Mouse (Mus musculus) hindbrain, embryonic 13.5 days (tissue): ENCODE results near the gene Acer2. TPM values are rescaled to one million over a fixed set of nuclear protein-coding genes. Genes with fewer than 3 reads are reported as not detected.
A peak's percentile ranks its signal among the peaks of the same experiment; 100 is the strongest.

Experiments
- ATAC-seq: fragments of 200-750 bp; cut with Nextera tagmentation; 2 replicates; pipeline ENCODE4 v1.8.0; 2017; ENCODE audit warnings: moderate TSS enrichment; ENCODE audit not compliant: low FRiP score
- H3K27ac ChIP-seq: fragments of 300-500 bp; sonication (generic); 2 replicates; pipeline ENCODE4 v1.5.1; 2015; ENCODE audit warnings: inconsistent platforms, mild to moderate bottlenecking, moderate library complexity
- H3K27me3 ChIP-seq: fragments of 300-500 bp; sonication (generic); 2 replicates; pipeline ENCODE4 v1.6.1; 2015; ENCODE audit warnings: mild to moderate bottlenecking, inconsistent platforms
- H3K36me3 ChIP-seq: fragments of 300-500 bp; sonication (generic); 2 replicates; pipeline ENCODE4 v1.6.1; 2015; ENCODE audit warnings: mild to moderate bottlenecking, inconsistent platforms
- H3K4me1 ChIP-seq: fragments of 300-500 bp; sonication (generic); replicated peaks from 2 replicates; pipeline ENCODE4 v1.6.1; 2015; ENCODE audit warnings: inconsistent platforms
- H3K4me2 ChIP-seq: fragments of 300-500 bp; sonication (generic); 2 replicates; pipeline ENCODE4 v1.6.1; 2015; ENCODE audit warnings: inconsistent platforms, mild to moderate bottlenecking, moderate library complexity
- H3K4me3 ChIP-seq: fragments of 300-500 bp; sonication (generic); 2 replicates; pipeline ENCODE4 v1.5.1; 2015; ENCODE audit warnings: mild to moderate bottlenecking, inconsistent platforms
- H3K9ac ChIP-seq: fragments of 300-500 bp; sonication (generic); 2 replicates; pipeline ENCODE4 v1.6.1; 2015; ENCODE audit warnings: mild to moderate bottlenecking, inconsistent platforms
- H3K9me3 ChIP-seq: fragments of 300-500 bp; sonication (generic); 2 replicates; pipeline ENCODE4 v1.6.1; 2016; ENCODE audit warnings: inconsistent platforms
- WGBS: fragments of 180-500 bp; shearing (Covaris S2); methylation state at CpG from one replicate; pipeline ENCODE4 v1.1.7; 2015; 5-methylcytosine and 5-hydroxymethylcytosine counted together
- polyA plus RNA-seq: library from polyadenylated mRNA; unstranded; fragments of >200 nt; fragmentation: Nextera tagmentation; extraction: Ambion mirVana; gene quantifications from 2 replicates; pipeline ENCODE4 v1.2.1, GENCODE M21; 2015

Gene Acer2
- polyA plus RNA-seq, 1 experiment from 2014 or later, result 21.6 TPM

DNA sequence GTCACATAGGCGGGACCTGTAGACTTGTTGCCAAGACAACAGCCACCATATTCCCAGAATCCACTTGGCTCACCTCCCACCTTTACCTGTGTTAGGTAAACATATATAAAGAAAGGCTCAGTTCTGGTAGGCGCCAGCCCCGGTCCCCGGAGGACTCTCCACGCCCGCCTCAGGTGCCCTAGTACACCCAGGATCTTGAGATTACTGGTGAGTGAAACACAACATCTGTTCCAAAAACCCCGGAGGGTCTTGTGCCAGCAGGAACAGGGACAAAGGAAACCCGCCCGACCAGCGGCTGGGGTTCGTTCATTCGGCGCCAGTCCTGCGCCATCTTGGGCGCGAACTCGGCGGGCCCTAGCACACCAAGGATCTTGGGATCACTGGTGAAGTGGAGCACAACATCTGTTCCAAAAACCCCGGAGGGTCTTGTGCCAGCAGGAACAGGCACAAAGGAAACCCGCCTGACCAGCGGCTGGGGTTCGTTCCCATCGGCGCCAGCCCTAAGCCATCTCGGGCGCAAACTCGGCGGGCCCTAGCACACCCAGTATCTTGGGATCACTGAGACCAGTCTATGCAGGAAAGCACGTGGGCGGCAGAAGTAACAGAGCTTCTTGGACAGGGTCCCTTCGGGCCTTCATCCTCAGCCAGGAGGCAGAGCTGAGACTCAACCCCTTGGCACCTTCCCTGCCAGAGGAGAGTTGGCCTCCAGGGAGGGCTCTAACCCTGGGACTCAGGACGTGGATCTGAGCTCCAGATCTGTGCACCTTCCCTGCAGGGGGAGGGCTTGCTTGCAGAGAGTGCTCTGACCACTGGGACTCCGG lies 56.6 kb downstream of the Acer2 start:
- H3K4me3 ChIP-seq, result peak overlapping the region; percentile 54
- peaks cover 12% of the 10 kb centered on the region for H3K36me3 ChIP-seq
- peak; percentile 78 for ATAC-seq
- H3K27me3 ChIP-seq, result 0 out of 2 replicates have a peak, but pooled peaks cover 4% of the 10 kb centered on the region
- H3K9me3 ChIP-seq, result no peaks in the 10 kb centered on the region
- H3K4me2 ChIP-seq, result peak overlapping the region; percentile 68
- peak overlapping the region; percentile 86 for H3K27ac ChIP-seq
- H3K4me1 ChIP-seq, result peaks cover 9% of the 10 kb centered on the region
- peak overlapping the region; percentile 76 for H3K9ac ChIP-seq
- WGBS, result 7% methylated on average over 33 of the region's 33 CpGs

DNA sequence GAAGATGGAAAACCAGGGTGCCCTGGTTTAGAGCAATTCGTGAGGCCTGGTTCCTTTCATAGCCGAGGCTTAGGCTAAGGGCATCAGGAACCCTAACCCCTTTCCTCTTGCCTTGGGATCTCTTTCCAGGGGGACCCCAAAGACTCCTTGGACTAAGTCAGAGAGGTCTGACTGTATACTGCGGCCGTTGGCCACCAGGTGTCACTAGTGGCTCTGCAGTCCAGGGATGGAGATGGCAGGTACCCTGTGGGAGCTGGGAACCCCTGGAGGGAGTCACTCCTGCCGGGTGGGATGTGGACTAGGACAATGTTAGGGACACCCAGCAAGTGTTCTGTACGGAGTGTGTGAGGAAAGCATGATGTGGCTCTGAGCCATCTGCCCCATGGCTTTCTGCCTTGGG lies 58.8 kb downstream of the Acer2 start:
- H3K27ac ChIP-seq, result no peak overlapping the region
- 81% methylated on average over 6 of the region's 6 CpGs for WGBS
- no peak for ATAC-seq
- peaks cover 9% of the 10 kb centered on the region for H3K4me1 ChIP-seq
- 0 out of 2 replicates have a peak, but pooled peaks cover 4% of the 10 kb centered on the region for H3K27me3 ChIP-seq
- H3K4me3 ChIP-seq, result no peak overlapping the region
- no peaks in the 10 kb centered on the region for H3K9me3 ChIP-seq
- H3K4me2 ChIP-seq, result no peak overlapping the region
- H3K9ac ChIP-seq, result no peak overlapping the region
- H3K36me3 ChIP-seq, result peaks cover 12% of the 10 kb centered on the region

DNA sequence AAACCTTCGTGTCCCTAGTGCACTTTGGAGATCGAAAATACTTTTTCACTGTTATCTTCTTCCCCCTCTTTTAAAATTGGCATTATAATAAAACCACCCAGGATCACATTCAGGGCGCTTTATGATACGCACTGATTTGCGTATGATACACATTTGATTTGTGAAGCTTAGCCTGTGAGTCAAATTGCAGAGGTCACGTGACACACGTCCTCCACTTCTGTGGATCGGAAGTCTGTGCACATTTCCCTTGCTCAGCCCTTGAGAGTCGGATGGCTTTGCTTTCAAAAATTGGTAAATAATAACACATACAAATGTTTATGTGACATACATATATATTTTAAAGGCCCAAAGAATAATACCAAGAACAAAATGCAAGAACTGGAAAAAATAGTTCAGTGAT lies 62.0 kb downstream of the Acer2 start:
- 96% methylated on average over 9 of the region's 9 CpGs for WGBS
- Histone ChIP-seq H3K9ac (no peak overlapping the region), H3K27me3 (no peaks in the 10 kb centered on the region), H3K9me3 (no peaks in the 10 kb centered on the region), H3K27ac (no peak overlapping the region), H3K4me3 (no peak overlapping the region), H3K4me2 (no peak overlapping the region), H3K4me1 (peaks cover 6% of the 10 kb centered on the region), H3K36me3 (peaks cover 12% of the 10 kb centered on the region)
- no peak for ATAC-seq

DNA sequence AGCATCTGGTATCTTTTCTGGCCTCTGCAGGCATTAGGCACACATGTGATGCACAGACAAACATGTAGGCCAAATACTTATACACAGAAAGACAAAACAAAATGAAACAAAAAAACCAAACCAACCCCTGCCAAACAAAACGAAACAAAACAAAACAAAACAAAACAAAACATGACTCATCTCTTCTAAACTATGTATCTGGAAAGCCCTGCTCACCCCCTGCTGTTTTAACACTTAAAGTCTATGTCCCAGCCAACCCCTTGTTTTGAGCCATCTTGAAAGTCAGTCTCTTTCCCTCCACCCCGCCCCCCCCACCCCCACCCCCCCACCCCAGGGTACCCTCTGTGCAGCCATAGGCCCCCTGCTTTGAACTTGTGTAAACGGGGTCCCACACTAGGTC lies 62.5 kb downstream of the Acer2 start:
- H3K4me3 ChIP-seq, result no peak overlapping the region
- no peak overlapping the region for H3K27ac ChIP-seq
- H3K9me3 ChIP-seq, result no peaks in the 10 kb centered on the region
- no peak overlapping the region for H3K9ac ChIP-seq
- 0 out of 2 replicates have a peak, but pooled peaks cover under 1% of the 10 kb centered on the region for H3K4me1 ChIP-seq
- no peaks in the 10 kb centered on the region for H3K27me3 ChIP-seq
- no peak overlapping the region for H3K4me2 ChIP-seq
- no peak for ATAC-seq
- 52% methylated on average over 2 of the region's 3 CpGs for WGBS
- peaks cover 12% of the 10 kb centered on the region for H3K36me3 ChIP-seq

DNA sequence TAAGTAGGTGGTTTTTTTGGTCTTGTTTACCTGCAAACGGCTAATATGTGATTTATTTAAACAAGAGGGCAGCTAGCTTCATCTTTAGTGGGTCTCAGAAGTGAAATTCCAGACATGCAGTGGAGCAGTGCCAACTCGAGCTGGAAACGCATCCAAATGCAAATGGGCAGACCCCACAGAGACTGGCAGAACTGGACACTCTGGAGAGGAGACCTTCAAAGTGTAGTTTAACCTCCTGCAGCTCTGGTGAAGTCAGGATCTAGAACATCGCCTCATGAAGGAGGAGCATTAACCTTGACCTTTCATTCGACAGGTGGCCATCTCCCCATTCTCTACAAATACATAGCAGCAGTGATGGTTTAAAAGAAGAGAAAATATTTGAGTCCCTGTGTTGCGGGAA lies 68.5 kb downstream of the Acer2 start:
- Histone ChIP-seq H3K27me3 (no peaks in the 10 kb centered on the region), H3K4me1 (no peaks in the 10 kb centered on the region), H3K36me3 (no peaks in the 10 kb centered on the region), H3K27ac (no peak overlapping the region), H3K4me2 (no peak overlapping the region), H3K4me3 (no peak overlapping the region), H3K9ac (no peak overlapping the region), H3K9me3 (no peaks in the 10 kb centered on the region)
- no peak for ATAC-seq
- WGBS, result 81% methylated on average over 6 of the region's 6 CpGs

DNA sequence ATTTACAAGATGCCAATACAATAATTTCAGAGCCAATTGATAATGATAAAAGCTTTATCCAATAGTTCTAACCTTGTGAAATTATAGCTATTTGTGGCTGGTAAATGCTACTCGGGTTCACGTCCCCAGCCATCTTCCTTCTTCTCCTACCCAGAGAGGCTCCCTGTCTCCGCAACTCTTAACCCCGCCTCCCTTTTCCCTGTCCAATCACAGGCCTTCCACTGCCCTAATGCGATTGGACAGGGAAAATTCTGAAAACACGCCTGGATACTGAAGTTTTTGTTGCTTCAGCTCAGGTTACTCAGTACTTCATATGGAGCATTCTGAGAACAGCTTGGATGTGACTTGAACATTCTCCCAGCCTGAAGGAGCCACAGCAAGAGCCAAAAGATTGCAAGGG lies 69.1 kb downstream of the Acer2 start:
- WGBS, result 59% methylated on average over 6 of the region's 6 CpGs
- no peak overlapping the region for H3K27ac ChIP-seq
- H3K27me3 ChIP-seq, result no peaks in the 10 kb centered on the region
- no peak overlapping the region for H3K9ac ChIP-seq
- no peaks in the 10 kb centered on the region for H3K4me1 ChIP-seq
- ATAC-seq, result no peak
- H3K4me3 ChIP-seq, result no peak overlapping the region
- no peaks in the 10 kb centered on the region for H3K9me3 ChIP-seq
- H3K4me2 ChIP-seq, result no peak overlapping the region
- H3K36me3 ChIP-seq, result no peaks in the 10 kb centered on the region

DNA sequence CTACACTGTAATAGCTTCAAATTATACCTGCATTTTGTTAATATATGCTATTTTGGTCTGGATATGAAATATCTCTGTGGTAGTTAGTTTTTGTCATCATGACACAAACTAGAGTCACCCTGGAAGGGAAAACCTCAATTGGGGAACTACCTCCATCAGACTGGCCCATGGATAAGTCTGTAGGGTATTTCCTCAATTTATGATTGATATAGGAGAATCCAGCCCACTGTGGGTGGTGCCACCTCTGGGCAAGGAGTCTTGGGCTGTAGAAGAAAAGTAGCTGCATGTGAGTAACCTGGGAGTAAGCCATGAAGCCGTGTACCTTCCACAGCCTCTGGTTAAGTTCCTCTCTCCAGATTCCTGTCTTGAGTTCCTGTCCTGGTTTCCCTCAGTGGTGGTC lies 74.6 kb downstream of the Acer2 start:
- ATAC-seq, result no peak
- Histone ChIP-seq H3K9ac (no peak overlapping the region), H3K9me3 (no peaks in the 10 kb centered on the region), H3K4me2 (no peak overlapping the region), H3K27me3 (no peaks in the 10 kb centered on the region), H3K36me3 (no peaks in the 10 kb centered on the region), H3K4me3 (no peak overlapping the region), H3K4me1 (no peaks in the 10 kb centered on the region), H3K27ac (no peak overlapping the region)
- WGBS, result 91% methylated on average over 1 of the region's 1 CpGs

DNA sequence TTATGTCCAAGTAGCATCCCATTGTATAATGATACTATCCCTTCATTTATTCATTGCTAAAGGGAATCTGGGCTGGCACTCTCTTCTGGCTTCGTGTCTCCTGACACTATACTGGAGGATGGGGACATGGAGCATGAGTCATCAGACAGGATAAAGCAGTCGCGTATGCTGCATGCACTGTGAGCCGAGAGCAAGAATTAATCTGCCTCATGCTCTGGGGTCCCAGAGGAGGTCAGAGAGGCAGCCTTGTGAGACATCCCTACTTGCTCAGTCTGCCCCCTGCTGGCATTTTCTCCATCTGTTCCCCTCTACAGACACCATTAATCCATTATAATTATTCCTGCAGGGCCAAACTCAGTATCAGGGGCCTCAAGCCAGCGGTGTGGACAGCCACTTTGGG lies 79.3 kb downstream of the Acer2 start:
- Histone ChIP-seq H3K4me3 (no peak overlapping the region), H3K9ac (no peak overlapping the region), H3K27ac (no peak overlapping the region), H3K4me2 (no peak overlapping the region), H3K36me3 (no peaks in the 10 kb centered on the region), H3K9me3 (no peaks in the 10 kb centered on the region), H3K27me3 (no peaks in the 10 kb centered on the region), H3K4me1 (peaks cover 8% of the 10 kb centered on the region; the same call in 1 of the 2 replicates)
- WGBS, result 40% methylated on average over 5 of the region's 5 CpGs
- no peak for ATAC-seq

DNA sequence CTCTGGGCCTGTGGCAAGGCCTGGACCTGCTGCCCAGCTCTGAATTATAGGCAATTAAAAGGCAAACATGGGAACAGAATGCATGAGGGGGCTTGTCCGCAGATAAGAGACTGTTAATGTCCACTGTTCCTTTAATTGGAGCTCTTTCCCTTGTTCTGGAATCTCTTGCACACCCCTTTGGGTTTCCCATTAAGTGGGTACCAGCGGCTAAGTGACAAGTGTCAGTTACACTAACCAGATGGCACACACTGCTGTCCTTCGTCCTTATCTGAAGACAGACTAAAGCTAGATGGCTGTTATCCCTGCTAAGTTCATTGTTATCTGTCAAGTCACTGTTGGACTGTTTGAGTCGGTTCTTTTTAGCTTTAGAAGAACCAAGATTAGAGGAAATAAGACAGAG lies 81.3 kb downstream of the Acer2 start:
- no peak for ATAC-seq
- H3K9me3 ChIP-seq, result no peaks in the 10 kb centered on the region
- WGBS, result 91% methylated on average over 4 of the region's 4 CpGs

DNA sequence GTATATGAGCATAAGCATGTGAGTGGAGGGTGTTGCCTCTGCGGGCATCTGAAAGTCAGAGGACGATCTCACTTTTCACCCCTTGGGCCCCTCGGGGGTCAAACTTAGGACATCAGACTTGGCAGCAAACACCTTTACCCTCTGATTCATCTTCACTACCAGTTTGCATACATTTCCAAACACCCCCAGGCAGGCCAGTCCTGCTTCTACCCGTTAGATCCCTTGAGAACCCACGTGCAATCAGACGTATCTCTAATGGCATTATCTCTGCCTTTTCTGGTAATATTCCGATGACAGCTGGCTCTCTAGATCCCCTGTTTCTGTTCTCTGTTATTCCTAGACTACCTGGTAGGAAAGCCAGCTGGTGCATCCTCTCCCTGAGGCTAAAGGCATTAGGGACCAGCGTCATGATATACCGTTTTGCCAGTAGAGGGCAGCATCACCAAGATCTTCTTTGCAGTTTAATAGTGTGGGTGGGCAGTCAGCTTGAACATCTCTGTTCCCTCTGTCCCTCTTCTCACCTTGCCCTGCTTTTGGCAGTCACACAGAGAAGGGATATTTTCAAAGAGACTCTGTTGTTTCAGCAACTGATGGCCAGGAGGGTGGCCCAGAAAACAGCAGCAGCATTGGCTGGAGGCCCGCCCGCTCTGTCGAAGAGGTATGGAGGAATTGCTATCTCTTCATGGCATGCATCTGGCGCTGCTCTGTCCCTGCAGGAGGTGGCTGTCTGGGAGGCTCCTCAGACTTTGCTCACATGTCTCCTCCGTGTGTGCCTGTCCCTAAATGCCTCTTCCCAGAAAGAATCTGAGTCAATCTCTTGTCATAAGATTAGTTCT lies 83.6 kb downstream of the Acer2 start:
- ATAC-seq, result peak; percentile 76; the same call in 1 of the 2 replicates
- Histone ChIP-seq H3K27me3 (no peaks in the 10 kb centered on the region), H3K4me3 (no peak overlapping the region), H3K4me2 (peak overlapping the region; percentile 36), H3K36me3 (no peaks in the 10 kb centered on the region), H3K9me3 (no peaks in the 10 kb centered on the region), H3K4me1 (peaks cover 8% of the 10 kb centered on the region; the same call in 1 of the 2 replicates), H3K9ac (no peak overlapping the region), H3K27ac (no peak overlapping the region)
- 39% methylated on average over 14 of the region's 14 CpGs for WGBS

More for the DNA sequence above, 81.3 kb downstream of the Acer2 start:
- H3K4me2 ChIP-seq, result no peak overlapping the region
- no peaks in the 10 kb centered on the region for H3K36me3 ChIP-seq
- peaks cover 8% of the 10 kb centered on the region; the same call in 1 of the 2 replicates for H3K4me1 ChIP-seq
- no peak overlapping the region for H3K4me3 ChIP-seq
- H3K27me3 ChIP-seq, result no peaks in the 10 kb centered on the region
- H3K9ac ChIP-seq, result no peak overlapping the region
- H3K27ac ChIP-seq, result no peak overlapping the region

DNA sequence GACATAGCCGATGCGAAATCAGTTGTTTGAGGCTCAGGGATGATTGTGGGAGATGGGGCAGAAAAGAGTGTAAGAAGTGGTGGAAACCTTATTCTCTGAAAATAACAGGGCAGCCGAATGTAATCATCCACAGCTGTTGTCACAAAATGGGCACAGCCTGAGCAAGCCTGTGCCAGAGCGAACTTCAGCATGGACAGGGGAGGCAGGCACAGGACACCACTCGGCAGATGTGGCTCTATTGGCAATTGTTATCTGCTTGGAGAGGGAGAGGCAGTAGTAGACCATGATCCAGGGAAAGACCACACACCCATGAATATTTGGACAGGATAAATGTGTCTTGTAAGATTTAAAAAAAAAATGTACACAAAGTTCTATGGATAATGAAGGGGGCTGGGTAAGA lies 103.1 kb downstream of the Acer2 start:
- Histone ChIP-seq H3K27me3 (no peaks in the 10 kb centered on the region), H3K36me3 (no peaks in the 10 kb centered on the region), H3K4me3 (no peak overlapping the region), H3K27ac (no peak overlapping the region), H3K9me3 (no peaks in the 10 kb centered on the region; the same call in 1 of the 2 replicates), H3K9ac (no peak overlapping the region), H3K4me1 (no peaks in the 10 kb centered on the region), H3K4me2 (no peak overlapping the region)
- 93% methylated on average over 5 of the region's 5 CpGs for WGBS
- no peak for ATAC-seq
